Mouse (Mus musculus): ENCODE measurements around the gene Irf7. TPM values are rescaled to one million over a fixed set of nuclear protein-coding genes. Genes with fewer than 3 reads are reported as not detected.

The Irf7 gene
- 0.46 and 0.66 TPM in 2 replicates for polyA plus RNA-seq (2014; fragmentation: Nextera tagmentation; extraction: Ambion mirVana)

GRCm38 (mm10) chr7:141265739-141266561 lies at the start of gene Irf7:
Gene Irf7, minus strand, starts transcription at chr7:141266481.
- Histone ChIP-seq H3K36me3 (replicated peaks; ENCODE audit: control insufficient read depth, insufficient read depth, low read depth, low read length) (peaks cover 21% of the 10 kb centered on the region), H3K9ac (replicated peaks; ENCODE audit: low read length) (peak within 1 kb of the TSS; percentile 41), H3K27ac (replicated peaks; ENCODE audit: low read depth, low read length) (no peak within 1 kb of the TSS), H3K4me2 (ENCODE audit: low read depth, low read length) (peak within 1 kb of the TSS; percentile 50), H3K9me3 (replicated peaks; ENCODE audit: control insufficient read depth, low read length) (no peaks in the 10 kb centered on the region), H3K4me1 (ENCODE audit: control insufficient read depth, insufficient read depth, low read length) (no peaks in the 10 kb centered on the region), H3K4me3 (ENCODE audit: low read depth, low read length) (peak within 1 kb of the TSS; percentile 24; the same call in 1 of the 2 replicates), H3K27me3 (ENCODE audit: control insufficient read depth, insufficient read depth, low read length) (no peaks in the 10 kb centered on the region)
- 16% methylated on average over 25 of the region's 25 CpGs for WGBS
- DNase-seq (ENCODE audit: low spot score) (peak; percentile 26), ATAC-seq (replicated peaks; ENCODE audit: insufficient number of reproducible peaks, low FRiP score, low TSS enrichment, low read depth) (0 out of 2 replicates have a peak, but pooled peaks have one; percentile 49)

- no peak overlapping the region for H3K27ac ChIP-seq (replicated peaks; ENCODE audit: low read depth, low read length)
- H3K4me3 ChIP-seq (ENCODE audit: low read depth, low read length), result no peak overlapping the region
- ATAC-seq (replicated peaks; ENCODE audit: insufficient number of reproducible peaks, low FRiP score, low TSS enrichment, low read depth) (peak; percentile 44; the same call in 1 of the 2 replicates), DNase-seq (ENCODE audit: low spot score) (peak; percentile 49)
- no peak overlapping the region for H3K4me2 ChIP-seq (ENCODE audit: low read depth, low read length)
- H3K4me1 ChIP-seq (ENCODE audit: control insufficient read depth, insufficient read depth, low read length), result no peaks in the 10 kb centered on the region
- peaks cover 21% of the 10 kb centered on the region for H3K36me3 ChIP-seq (replicated peaks; ENCODE audit: control insufficient read depth, insufficient read depth, low read depth, low read length)
- H3K9me3 ChIP-seq (replicated peaks; ENCODE audit: control insufficient read depth, low read length), result no peaks in the 10 kb centered on the region
- H3K27me3 ChIP-seq (ENCODE audit: control insufficient read depth, insufficient read depth, low read length), result no peaks in the 10 kb centered on the region
- no peak overlapping the region for H3K9ac ChIP-seq (replicated peaks; ENCODE audit: low read length)
- 81% methylated on average over 5 of the region's 5 CpGs for WGBS
Measured at GRCm38 (mm10) chr7:141315974-141316373, 49.7 kb upstream of the Irf7 start.

GRCm38 (mm10) chr7:141315076-141315475 lies 48.8 kb upstream of the Irf7 start:
- H3K4me2 ChIP-seq (ENCODE audit: low read depth, low read length), result no peak overlapping the region
- 90% methylated on average over 8 of the region's 8 CpGs for WGBS
- H3K4me3 ChIP-seq (ENCODE audit: low read depth, low read length), result no peak overlapping the region
- no peaks in the 10 kb centered on the region for H3K9me3 ChIP-seq (replicated peaks; ENCODE audit: control insufficient read depth, low read length)
- H3K4me1 ChIP-seq (ENCODE audit: control insufficient read depth, insufficient read depth, low read length), result no peaks in the 10 kb centered on the region
- no peak for DNase-seq (ENCODE audit: low spot score)
- H3K27ac ChIP-seq (replicated peaks; ENCODE audit: low read depth, low read length), result no peak overlapping the region
- H3K27me3 ChIP-seq (ENCODE audit: control insufficient read depth, insufficient read depth, low read length), result no peaks in the 10 kb centered on the region
- ATAC-seq (replicated peaks; ENCODE audit: insufficient number of reproducible peaks, low FRiP score, low TSS enrichment, low read depth), result no peak
- peaks cover 21% of the 10 kb centered on the region for H3K36me3 ChIP-seq (replicated peaks; ENCODE audit: control insufficient read depth, insufficient read depth, low read depth, low read length)
- H3K9ac ChIP-seq (replicated peaks; ENCODE audit: low read length), result no peak overlapping the region

- Histone ChIP-seq H3K27ac (replicated peaks; ENCODE audit: low read depth, low read length) (no peak overlapping the region), H3K27me3 (ENCODE audit: control insufficient read depth, insufficient read depth, low read length) (no peaks in the 10 kb centered on the region), H3K9ac (replicated peaks; ENCODE audit: low read length) (no peak overlapping the region), H3K36me3 (replicated peaks; ENCODE audit: control insufficient read depth, insufficient read depth, low read depth, low read length) (peaks cover 21% of the 10 kb centered on the region), H3K4me1 (ENCODE audit: control insufficient read depth, insufficient read depth, low read length) (no peaks in the 10 kb centered on the region), H3K9me3 (replicated peaks; ENCODE audit: control insufficient read depth, low read length) (no peaks in the 10 kb centered on the region), H3K4me2 (ENCODE audit: low read depth, low read length) (no peak overlapping the region), H3K4me3 (ENCODE audit: low read depth, low read length) (no peak overlapping the region)
- 91% methylated on average over 2 of the region's 2 CpGs for WGBS
- DNase-seq (ENCODE audit: low spot score) (no peak), ATAC-seq (replicated peaks; ENCODE audit: insufficient number of reproducible peaks, low FRiP score, low TSS enrichment, low read depth) (no peak)
Measured at GRCm38 (mm10) chr7:141314416-141314815, 48.1 kb upstream of the Irf7 start.

GRCm38 (mm10) chr7:141304537-141304936 lies 38.3 kb upstream of the Irf7 start:
- H3K36me3 ChIP-seq (replicated peaks; ENCODE audit: control insufficient read depth, insufficient read depth, low read depth, low read length), result peaks cover 9% of the 10 kb centered on the region
- WGBS, result 89% methylated on average over 4 of the region's 4 CpGs
- DNase-seq (ENCODE audit: low spot score), result no peak
- H3K4me2 ChIP-seq (ENCODE audit: low read depth, low read length), result no peak overlapping the region
- no peak for ATAC-seq (replicated peaks; ENCODE audit: insufficient number of reproducible peaks, low FRiP score, low TSS enrichment, low read depth)
- H3K27me3 ChIP-seq (ENCODE audit: control insufficient read depth, insufficient read depth, low read length), result no peaks in the 10 kb centered on the region
- H3K27ac ChIP-seq (replicated peaks; ENCODE audit: low read depth, low read length), result no peak overlapping the region
- H3K4me1 ChIP-seq (ENCODE audit: control insufficient read depth, insufficient read depth, low read length), result no peaks in the 10 kb centered on the region
- H3K9me3 ChIP-seq (replicated peaks; ENCODE audit: control insufficient read depth, low read length), result no peaks in the 10 kb centered on the region
- H3K9ac ChIP-seq (replicated peaks; ENCODE audit: low read length), result no peak overlapping the region
- H3K4me3 ChIP-seq (ENCODE audit: low read depth, low read length), result no peak overlapping the region

GRCm38 (mm10) chr7:141302702-141303268 lies 36.5 kb upstream of the Irf7 start:
- no peak for DNase-seq (ENCODE audit: low spot score)
- Histone ChIP-seq H3K4me2 (ENCODE audit: low read depth, low read length) (no peak overlapping the region), H3K27ac (replicated peaks; ENCODE audit: low read depth, low read length) (no peak overlapping the region), H3K27me3 (ENCODE audit: control insufficient read depth, insufficient read depth, low read length) (no peaks in the 10 kb centered on the region), H3K9me3 (replicated peaks; ENCODE audit: control insufficient read depth, low read length) (no peaks in the 10 kb centered on the region), H3K4me1 (ENCODE audit: control insufficient read depth, insufficient read depth, low read length) (no peaks in the 10 kb centered on the region), H3K36me3 (replicated peaks; ENCODE audit: control insufficient read depth, insufficient read depth, low read depth, low read length) (peaks cover 9% of the 10 kb centered on the region), H3K9ac (replicated peaks; ENCODE audit: low read length) (no peak overlapping the region), H3K4me3 (ENCODE audit: low read depth, low read length) (no peak overlapping the region)
- ATAC-seq (replicated peaks; ENCODE audit: insufficient number of reproducible peaks, low FRiP score, low TSS enrichment, low read depth), result no peak
- 72% methylated on average over 1 of the region's 1 CpGs for WGBS

GRCm38 (mm10) chr7:141301386-141301785 lies 35.1 kb upstream of the Irf7 start:
- no peak for DNase-seq (ENCODE audit: low spot score)
- ATAC-seq (replicated peaks; ENCODE audit: insufficient number of reproducible peaks, low FRiP score, low TSS enrichment, low read depth), result no peak
- H3K27ac ChIP-seq (replicated peaks; ENCODE audit: low read depth, low read length), result no peak overlapping the region
- no peak overlapping the region for H3K4me3 ChIP-seq (ENCODE audit: low read depth, low read length)
- peaks cover 5% of the 10 kb centered on the region for H3K36me3 ChIP-seq (replicated peaks; ENCODE audit: control insufficient read depth, insufficient read depth, low read depth, low read length)
- H3K9ac ChIP-seq (replicated peaks; ENCODE audit: low read length), result no peak overlapping the region
- 97% methylated on average over 9 of the region's 9 CpGs for WGBS
- H3K4me2 ChIP-seq (ENCODE audit: low read depth, low read length), result no peak overlapping the region
- H3K4me1 ChIP-seq (ENCODE audit: control insufficient read depth, insufficient read depth, low read length), result no peaks in the 10 kb centered on the region
- H3K27me3 ChIP-seq (ENCODE audit: control insufficient read depth, insufficient read depth, low read length), result no peaks in the 10 kb centered on the region
- H3K9me3 ChIP-seq (replicated peaks; ENCODE audit: control insufficient read depth, low read length), result no peaks in the 10 kb centered on the region

- H3K9ac ChIP-seq (replicated peaks; ENCODE audit: low read length), result no peak overlapping the region
- no peaks in the 10 kb centered on the region for H3K9me3 ChIP-seq (replicated peaks; ENCODE audit: control insufficient read depth, low read length)
- no peak overlapping the region for H3K27ac ChIP-seq (replicated peaks; ENCODE audit: low read depth, low read length)
- H3K4me2 ChIP-seq (ENCODE audit: low read depth, low read length), result no peak overlapping the region
- no peak for DNase-seq (ENCODE audit: low spot score)
- ATAC-seq (replicated peaks; ENCODE audit: insufficient number of reproducible peaks, low FRiP score, low TSS enrichment, low read depth), result no peak
- peaks cover 5% of the 10 kb centered on the region for H3K36me3 ChIP-seq (replicated peaks; ENCODE audit: control insufficient read depth, insufficient read depth, low read depth, low read length)
- peaks cover 13% of the 10 kb centered on the region for H3K27me3 ChIP-seq (ENCODE audit: control insufficient read depth, insufficient read depth, low read length)
- 0 out of 2 replicates have a peak, but pooled peaks cover under 1% of the 10 kb centered on the region for H3K4me1 ChIP-seq (ENCODE audit: control insufficient read depth, insufficient read depth, low read length)
- WGBS, result 90% methylated on average over 8 of the region's 8 CpGs
- no peak overlapping the region for H3K4me3 ChIP-seq (ENCODE audit: low read depth, low read length)
Measured at GRCm38 (mm10) chr7:141299175-141299574, 32.9 kb upstream of the Irf7 start.

Measured in embryonic facial prominence, embryonic 11.5 days (tissue).